Mouse (Mus musculus): ENCODE data around the gene Fgfr2.

The Fgfr2 gene

DNA sequence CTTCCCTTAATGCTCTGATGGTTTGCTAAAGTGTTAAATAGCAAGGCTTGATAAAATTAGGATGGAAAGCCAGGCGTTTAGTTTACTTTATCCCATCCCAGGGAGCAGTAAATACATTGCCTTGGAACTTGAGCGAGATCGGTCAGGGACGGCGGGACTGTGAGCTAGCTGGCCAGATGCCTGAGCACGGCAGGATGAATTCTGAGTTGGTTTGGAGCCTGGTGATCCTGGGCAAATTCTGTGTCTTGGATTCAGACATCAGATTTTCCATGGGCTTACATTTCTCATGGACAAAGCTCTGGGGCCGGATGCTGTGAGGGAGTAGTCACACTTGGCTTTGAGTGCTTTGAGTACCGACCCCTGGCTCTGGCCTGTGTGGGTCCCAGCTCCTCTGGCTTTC is 2182.4 kb downstream of the Fgfr2 start:
- DNase-seq = no peak

GRCm38 (mm10) chr7:130938896-130939295 is 2184.3 kb downstream of the Fgfr2 start:
- DNase-seq = no peak

- no peak for DNase-seq
These were observed 2185.1 kb downstream of the Fgfr2 start for GRCm38 (mm10) chr7:130938005-130938404.

GRCm38 (mm10) chr7:130937266-130937841 is 2185.8 kb downstream of the Fgfr2 start:
- no peak for DNase-seq

DNA sequence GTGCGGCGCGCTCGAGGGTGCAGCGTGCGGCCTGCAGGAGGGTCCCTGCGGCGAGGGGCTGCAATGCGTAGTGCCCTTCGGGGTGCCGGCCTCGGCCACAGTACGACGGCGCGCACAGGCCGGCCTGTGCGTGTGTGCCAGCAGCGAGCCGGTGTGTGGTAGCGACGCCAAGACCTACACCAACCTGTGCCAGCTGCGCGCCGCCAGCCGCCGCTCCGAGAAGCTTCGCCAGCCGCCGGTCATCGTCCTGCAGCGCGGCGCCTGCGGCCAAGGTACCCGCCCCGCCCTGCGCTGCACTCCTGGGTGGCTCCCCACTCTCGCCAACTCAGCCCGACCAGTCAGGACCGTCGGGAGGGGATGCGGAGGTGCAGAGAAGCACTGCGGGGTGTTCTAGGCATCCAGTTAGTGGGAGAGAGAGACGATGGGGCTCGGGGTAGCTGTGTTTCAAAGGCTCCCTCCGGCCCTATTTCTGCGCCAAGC is 2186.6 kb downstream of the Fgfr2 start:
- DNase-seq = no peak

- DNase-seq = peak; percentile 73
These were observed 2187.2 kb downstream of the Fgfr2 start, which contains the start of gene Htra1 for GRCm38 (mm10) chr7:130935793-130936471. TSS of gene Htra1 (plus strand) at chr7:130936111.

DNA sequence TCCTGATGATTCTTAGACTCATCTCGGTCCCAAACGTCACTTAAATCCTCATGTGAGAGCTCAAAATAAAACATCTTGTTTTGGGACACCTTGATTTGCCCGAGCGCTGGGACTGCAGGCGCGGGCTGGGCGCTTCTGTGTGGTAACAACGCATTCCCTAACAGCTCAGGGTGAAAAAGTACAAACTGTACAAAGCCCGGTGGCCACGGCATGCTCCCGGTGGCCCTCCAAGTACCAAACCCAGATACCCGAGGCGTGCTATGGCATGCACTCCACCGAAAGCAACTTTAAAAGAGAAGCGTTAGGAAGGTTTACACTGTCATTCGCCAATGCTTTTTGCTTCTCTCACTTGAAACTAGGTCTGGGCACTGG is 2187.7 kb downstream of the Fgfr2 start:
- DNase-seq = no peak

- no peak for DNase-seq
These were observed 2188.5 kb downstream of the Fgfr2 start for GRCm38 (mm10) chr7:130934654-130935053.

DNA sequence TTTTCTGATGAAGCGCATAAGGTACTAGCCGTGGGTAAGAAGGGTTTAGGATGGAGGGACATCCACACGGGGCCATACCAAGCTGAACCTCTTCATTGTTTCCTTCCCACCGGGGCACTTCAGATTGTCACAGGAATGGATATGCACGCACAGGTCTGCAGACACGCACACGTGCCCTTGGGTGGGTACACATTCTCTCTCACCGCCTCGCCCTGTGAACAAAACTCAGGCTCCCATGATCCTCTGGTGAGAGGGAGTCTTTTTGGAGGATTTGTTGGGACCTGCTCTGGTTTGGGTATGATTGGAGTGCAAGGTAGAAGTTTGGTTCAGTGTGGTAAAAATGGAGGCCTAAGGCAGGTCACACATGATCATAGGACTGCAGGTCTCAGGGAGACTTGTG is 2190.2 kb downstream of the Fgfr2 start:
- no peak for DNase-seq

DNA sequence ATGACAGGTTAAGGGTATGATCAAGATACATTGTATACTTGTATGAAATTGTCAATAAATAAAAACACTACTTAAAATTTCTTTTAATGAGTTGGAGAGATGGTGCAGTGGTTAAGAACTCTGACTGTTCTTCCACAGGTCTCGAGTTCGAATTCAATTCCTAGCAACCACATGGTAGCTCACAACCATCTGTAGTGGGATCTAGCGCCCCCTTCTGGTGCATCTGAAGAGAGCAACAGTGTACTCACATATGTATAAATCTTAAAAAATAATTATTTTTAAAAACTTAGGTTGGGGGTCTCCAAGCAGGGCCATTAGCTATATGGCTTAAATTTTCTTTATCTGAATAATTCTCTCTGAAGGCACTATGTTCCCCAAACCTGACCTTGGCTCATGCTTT is 2192.7 kb downstream of the Fgfr2 start:
- DNase-seq = no peak

DNA sequence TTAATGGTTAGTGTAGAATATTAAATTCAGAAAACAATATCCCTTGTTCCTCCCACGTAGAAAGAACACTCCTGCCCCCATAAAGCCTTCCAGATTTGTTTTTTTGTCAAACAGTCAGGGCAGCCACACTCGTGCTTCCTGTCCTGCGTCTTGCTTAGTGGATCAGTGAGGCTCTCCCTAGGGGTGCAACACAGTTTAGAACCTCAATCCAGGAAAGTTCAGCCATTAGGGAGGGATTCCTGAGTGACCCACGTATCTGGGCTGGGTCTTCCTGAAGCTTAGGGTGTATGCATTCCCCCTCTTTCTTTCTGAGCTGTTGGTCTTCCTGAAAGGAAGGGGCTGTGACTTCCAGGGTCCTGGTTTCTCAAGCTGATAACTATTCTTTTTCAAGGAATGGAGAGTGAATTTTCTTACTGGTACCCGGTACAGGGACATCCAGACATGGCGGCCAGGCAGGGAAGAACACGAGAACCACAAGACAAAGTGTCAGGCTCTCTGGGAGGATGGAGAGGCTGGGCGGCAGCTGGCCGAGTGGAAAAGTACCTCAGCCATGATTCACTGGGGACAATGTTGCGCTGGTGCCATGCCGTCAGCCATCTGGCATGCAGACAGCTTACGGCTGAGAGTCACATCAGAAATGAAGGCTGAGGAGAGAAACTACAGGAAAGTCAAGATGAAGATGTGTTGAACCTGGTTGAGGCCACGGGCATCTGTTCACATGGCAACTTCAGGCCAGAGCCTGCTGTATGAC is 2200.0 kb downstream of the Fgfr2 start:
- DNase-seq = no peak

- DNase-seq = no peak
These were observed 2204.9 kb downstream of the Fgfr2 start for GRCm38 (mm10) chr7:130918260-130918659.

DNA sequence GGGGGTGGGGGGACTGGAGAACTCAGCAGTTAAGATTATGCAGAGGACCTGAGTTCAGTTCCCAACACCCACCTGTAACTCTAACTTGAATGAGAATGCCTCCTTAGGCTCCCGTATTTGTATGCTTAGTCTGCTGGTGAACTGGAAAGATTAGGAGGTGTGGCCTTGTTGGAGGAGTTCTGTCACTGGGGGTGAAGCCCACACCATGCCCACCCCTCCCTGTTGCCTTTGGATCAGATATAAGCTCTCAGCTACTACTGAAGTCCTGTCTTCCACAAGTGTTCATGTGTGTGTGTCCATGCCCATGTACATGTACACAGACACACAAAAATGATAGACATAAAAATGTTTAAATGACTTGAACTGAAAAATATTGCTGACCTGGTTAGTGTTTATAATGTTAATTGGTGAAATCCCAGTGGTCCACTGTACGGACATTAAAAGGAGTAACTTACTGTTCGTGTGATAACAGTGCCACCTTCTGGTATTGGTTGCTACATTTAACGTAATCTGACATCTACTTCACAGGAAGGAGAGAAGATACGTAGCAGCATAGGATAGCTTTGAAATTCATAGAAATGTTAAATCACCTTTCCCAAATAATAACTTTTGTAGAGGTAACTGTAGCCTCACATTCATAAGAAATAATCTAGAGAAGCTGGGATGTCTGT is 2208.3 kb downstream of the Fgfr2 start:
- DNase-seq = no peak

DNA sequence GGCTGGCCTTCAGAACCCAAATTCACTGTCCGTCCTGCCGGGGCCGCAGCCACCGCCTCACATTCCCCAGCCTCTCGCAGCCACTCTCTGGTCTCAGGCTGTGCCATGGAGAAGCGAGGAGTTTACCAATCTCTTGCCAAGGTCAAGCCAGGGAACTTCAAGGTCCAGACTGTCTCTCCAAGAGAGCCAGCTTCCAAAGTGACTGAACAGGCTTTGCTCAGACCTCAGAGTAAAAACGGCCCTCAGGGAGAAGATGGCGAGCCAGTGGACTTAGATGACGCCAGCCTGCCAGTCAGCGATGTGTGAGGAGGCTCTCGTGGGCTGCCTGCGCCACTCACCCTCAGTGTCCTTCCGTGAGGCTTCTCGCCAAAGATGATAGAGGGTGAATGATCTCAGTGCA is 2212.3 kb downstream of the Fgfr2 start:
- DNase-seq = no peak

DNA sequence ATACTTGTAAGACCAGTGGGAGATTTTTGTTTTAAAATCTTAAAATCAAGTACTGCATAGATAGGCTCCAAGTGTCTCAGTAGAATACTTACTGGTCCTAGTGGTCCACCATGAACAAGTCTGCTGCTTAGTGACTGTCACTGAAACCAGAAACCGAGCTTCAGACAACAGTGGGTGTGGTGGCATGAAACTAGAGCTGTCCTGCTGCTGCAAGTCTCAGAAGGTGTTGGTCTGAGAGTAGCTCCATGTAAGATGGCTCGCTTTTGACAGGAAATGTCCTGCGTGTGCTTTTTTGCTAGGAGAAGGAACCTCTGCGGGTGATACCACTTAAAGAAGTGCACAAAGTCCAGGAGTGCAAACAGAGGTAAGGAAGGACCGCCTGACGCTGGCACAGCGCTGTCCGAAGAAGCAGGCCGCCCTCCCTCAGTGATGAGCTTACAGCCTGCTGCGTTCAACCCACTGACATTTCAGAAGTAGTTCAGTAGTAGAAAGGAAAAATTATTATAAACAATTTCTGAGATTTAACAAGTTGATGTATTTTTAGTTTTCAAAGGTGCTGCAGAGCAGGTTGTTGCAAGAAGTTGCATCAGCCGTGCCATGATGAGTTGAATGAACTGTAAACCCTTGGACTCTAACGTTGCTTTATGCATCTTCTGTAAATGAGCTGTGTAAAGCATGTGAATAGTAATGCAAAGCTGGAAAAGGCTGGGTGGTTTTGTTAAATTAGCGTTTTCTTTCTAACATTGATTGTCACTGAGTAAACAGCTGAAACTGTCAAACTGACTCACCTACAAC is 2218.4 kb downstream of the Fgfr2 start:
- no peak for DNase-seq

- DNase-seq = no peak
These were observed 2219.6 kb downstream of the Fgfr2 start for GRCm38 (mm10) chr7:130903505-130904074.

DNA sequence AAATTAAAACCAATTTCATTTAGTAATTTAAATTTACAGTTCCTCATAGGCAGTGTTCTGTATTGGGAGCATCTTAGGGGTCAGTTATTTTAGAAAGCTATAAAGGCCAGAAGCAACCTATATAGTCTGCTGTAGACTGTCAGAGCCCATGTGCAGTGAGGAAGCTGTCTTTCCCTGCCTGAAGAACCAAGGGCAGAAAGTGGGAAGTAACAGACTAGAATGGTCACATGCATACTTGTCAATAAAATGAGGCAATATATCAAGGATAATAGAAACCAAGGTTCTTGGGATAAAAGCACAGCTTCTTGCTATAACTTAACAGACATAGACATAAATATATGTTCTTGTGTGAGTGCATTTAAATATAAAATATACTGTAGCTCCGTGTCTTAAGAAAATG is 2220.2 kb downstream of the Fgfr2 start:
- no peak for DNase-seq

DNA sequence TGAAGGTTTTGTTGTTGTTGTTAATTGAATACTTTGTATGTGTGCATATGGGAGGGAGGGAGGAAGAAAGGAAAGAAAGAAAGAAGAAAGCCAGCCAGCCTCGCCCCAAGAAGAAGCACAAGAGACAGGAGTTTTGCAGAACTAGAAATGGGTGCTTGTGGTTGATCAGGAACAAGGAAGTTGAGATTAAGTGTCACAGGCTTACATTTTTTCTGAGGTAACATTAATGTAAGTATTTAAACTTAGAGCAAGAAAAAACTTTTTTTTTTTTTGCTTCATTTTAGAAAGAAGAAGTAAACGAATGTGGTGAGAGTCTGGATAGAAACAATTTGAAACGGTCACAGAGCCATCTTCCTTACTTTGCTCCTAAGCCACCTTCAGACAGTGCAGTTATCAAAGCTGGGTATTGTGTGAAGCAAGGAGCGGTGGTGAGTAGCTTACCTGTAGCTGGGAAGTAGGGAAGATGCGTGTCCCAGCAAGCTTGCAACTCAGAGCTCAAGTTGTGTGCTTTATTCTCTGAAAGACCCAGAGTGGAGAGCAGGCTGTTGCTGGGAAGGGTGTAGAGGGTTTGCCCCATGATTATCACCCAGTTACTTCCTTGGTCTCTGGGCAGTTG is 2222.8 kb downstream of the Fgfr2 start:
- DNase-seq = no peak

DNA sequence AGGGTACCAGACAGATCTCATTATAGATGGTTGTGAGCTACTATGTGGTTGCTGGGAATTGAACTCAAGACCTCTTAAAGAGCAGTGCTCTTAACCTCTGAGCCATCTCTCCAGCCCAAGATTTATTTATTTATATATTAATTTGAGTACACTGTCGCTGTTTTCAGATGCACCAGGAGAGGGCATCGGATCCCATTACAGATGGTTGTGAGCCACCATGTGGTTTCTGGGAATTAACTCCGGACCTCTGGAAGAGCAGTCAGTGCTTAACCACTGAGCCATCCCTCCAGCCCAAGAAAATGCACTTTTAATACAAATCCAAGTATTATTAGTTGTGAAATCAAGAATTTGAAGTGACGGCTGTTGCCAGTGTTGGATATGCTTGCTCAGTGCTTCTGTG is 2224.8 kb downstream of the Fgfr2 start:
- no peak for DNase-seq

- no peak for DNase-seq
These were observed 2225.9 kb downstream of the Fgfr2 start for GRCm38 (mm10) chr7:130897201-130897600.

GRCm38 (mm10) chr7:130896064-130896463 is 2227.1 kb downstream of the Fgfr2 start:
- DNase-seq = no peak

GRCm38 (mm10) chr7:130895618-130895945 is 2227.6 kb downstream of the Fgfr2 start:
- DNase-seq = no peak

Data from right cerebral cortex, postnatal 4 days (tissue).